Mouse (Mus musculus) kidney, adult 2 months (tissue): Measurements from ENCODE around the gene Gpr156.

Experiments
- CTCF ChIP-seq: fragments of 200-500 bp; conservative IDR thresholded peaks from 2 replicates; pipeline ENCODE4 v1.5.1; 2011; ENCODE audit warnings: low read depth, mild to moderate bottlenecking, control low read depth, low read length, moderate library complexity, mixed read lengths; ENCODE audit not compliant: insufficient read depth, insufficient read length
- POLR2A ChIP-seq: fragments of 200-500 bp; IDR thresholded peaks from one replicate; pipeline ENCODE4 v1.6.1; 2011; ENCODE audit warnings: low read depth, low read length, control low read depth

- TF ChIP-seq CTCF (no peak), POLR2A (no peak)
Measured at GRCm38 (mm10) chr16:37868506-37869469, 47.5 kb upstream of the Gpr156 start.
